Mouse (Mus musculus) thymus, adult 2 months (tissue): ENCODE measurements around the gene Prkcz. TPM values are rescaled to one million over a fixed set of nuclear protein-coding genes. Genes with fewer than 3 reads are reported as not detected.

Experiments used
- DNase-seq: peaks from one replicate; pipeline ENCODE4 v3.0.0; 2021
- H3K27ac ChIP-seq: fragments of 200-500 bp; 2 replicates; pipeline ENCODE4 v1.5.1; 2012; ENCODE audit warnings: low read length, control low read depth; ENCODE audit not compliant: control insufficient read depth, insufficient read depth
- H3K27me3 ChIP-seq: fragments of 200-500 bp; 2 replicates; pipeline ENCODE4 v1.6.1; 2012; ENCODE audit warnings: mild to moderate bottlenecking, low read length, moderate library complexity, mixed read lengths; ENCODE audit not compliant: control insufficient read depth, insufficient read depth
- H3K36me3 ChIP-seq: fragments of 200-500 bp; 2 replicates; pipeline ENCODE4 v1.6.1; 2012; ENCODE audit warnings: mild to moderate bottlenecking, low read length, moderate library complexity; ENCODE audit not compliant: control insufficient read depth, insufficient read depth
- H3K4me1 ChIP-seq: fragments of 200-500 bp; replicated peaks from 2 replicates; pipeline ENCODE4 v1.6.1; 2012; ENCODE audit warnings: low read length; ENCODE audit not compliant: control insufficient read depth, insufficient read depth
- H3K4me3 ChIP-seq: fragments of 200-500 bp; 2 replicates; pipeline ENCODE4 v1.5.1; 2012; ENCODE audit warnings: mild to moderate bottlenecking, low read length, control low read depth, moderate library complexity; ENCODE audit not compliant: control insufficient read depth, insufficient read depth
- CTCF ChIP-seq: fragments of 200-500 bp; IDR thresholded peaks from 2 replicates; pipeline ENCODE4 v1.5.1; 2012; ENCODE audit warnings: mild to moderate bottlenecking, control low read depth, low read length, moderate library complexity, borderline replicate concordance; ENCODE audit not compliant: control insufficient read depth, poor library complexity, insufficient read depth; ENCODE audit errors: extremely low read depth
- POLR2A ChIP-seq: fragments of 200-500 bp; IDR thresholded peaks from 2 replicates; pipeline ENCODE4 v1.6.1; 2012; ENCODE audit warnings: mild to moderate bottlenecking, low read length, control low read depth, moderate library complexity; ENCODE audit not compliant: control insufficient read depth, poor library complexity, insufficient read depth; ENCODE audit errors: extremely low read depth
- WGBS: fragments of 180-500 bp; shearing (Covaris S2); methylation state at CpG from one replicate; pipeline ENCODE4 v1.1.7; 2018; 5-methylcytosine and 5-hydroxymethylcytosine counted together
- polyA plus RNA-seq: library from polyadenylated mRNA; depleted of rRNA; stranded (reverse); fragments of >200 nt; gene quantifications from 2 replicates; pipeline ENCODE4 v1.2.3, GENCODE M21; 2012; rRNA removed

Gene Prkcz
- polyA plus RNA-seq, 1 experiment = 8.5 TPM

- WGBS = 86% methylated on average over 12 of the region's 12 CpGs
Measured at GRCm38 (mm10) chr4:155215773-155216630, 145.2 kb downstream of the Prkcz start.

GRCm38 (mm10) chr4:155215203-155215602 is 146.0 kb downstream of the Prkcz start:
- TF ChIP-seq POLR2A (no peak), CTCF (no peak)
- Histone ChIP-seq H3K4me3 (no peak overlapping the region), H3K36me3 (no peaks in the 10 kb centered on the region), H3K27me3 (no peaks in the 10 kb centered on the region), H3K27ac (no peak overlapping the region), H3K4me1 (peaks cover 74% of the 10 kb centered on the region)
- WGBS = 92% methylated on average over 9 of the region's 9 CpGs
- DNase-seq = no peak

More at GRCm38 (mm10) chr4:155215773-155216630, 145.2 kb downstream of the Prkcz start:
- no peaks in the 10 kb centered on the region for H3K36me3 ChIP-seq
- H3K4me1 ChIP-seq = peaks cover 73% of the 10 kb centered on the region
- no peak overlapping the region for H3K4me3 ChIP-seq
- DNase-seq = no peak
- no peak overlapping the region for H3K27ac ChIP-seq
- H3K27me3 ChIP-seq = no peaks in the 10 kb centered on the region
- TF ChIP-seq CTCF (no peak), POLR2A (no peak)

DNA sequence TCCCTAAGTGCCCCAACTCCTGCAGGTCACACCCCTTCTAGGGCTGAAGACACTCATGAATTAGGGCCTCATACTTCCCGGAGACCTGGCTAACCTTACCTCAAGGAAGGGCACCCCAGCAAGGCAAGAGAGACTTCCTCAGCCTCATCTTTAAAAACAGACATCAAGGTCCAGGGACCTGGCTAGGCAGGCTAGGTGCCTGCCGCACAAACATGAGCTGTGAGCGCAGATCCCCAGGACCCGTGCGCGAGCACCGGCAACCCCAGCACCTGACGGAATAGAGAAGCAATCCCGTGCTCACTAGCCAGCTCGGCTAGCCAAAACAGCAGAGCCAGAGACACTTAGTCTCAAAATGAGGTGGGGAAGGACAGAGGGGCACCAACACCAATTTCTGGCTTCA is 146.4 kb downstream of the Prkcz start:
- H3K4me3 ChIP-seq = no peak overlapping the region
- 95% methylated on average over 10 of the region's 10 CpGs for WGBS
- TF ChIP-seq CTCF = no peak
- no peak for TF ChIP-seq POLR2A
- H3K4me1 ChIP-seq = peaks cover 73% of the 10 kb centered on the region
- H3K36me3 ChIP-seq = no peaks in the 10 kb centered on the region
- H3K27ac ChIP-seq = no peak overlapping the region
- DNase-seq = no peak
- no peaks in the 10 kb centered on the region for H3K27me3 ChIP-seq

DNA sequence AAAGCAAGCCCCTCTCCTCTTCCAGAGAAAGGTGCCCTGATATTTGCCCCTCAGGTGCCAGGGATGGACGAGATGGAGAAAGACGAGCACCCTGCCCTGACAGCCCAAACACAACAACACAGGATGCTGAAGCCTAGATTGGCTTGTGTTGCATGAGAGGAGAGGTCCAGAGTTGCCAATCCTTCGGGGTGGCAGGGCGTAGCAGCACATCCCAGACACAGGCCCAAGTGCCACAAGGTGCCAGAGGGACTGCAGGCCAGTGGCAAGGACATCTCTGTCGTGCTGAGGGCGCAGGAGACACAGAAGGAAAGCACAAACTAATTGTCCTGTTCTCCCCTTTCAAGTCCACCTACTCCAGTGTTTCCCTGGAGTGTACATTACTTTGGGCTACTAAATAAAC is 147.0 kb downstream of the Prkcz start:
- Histone ChIP-seq H3K27ac (no peak overlapping the region), H3K27me3 (no peaks in the 10 kb centered on the region), H3K4me3 (no peak overlapping the region), H3K36me3 (no peaks in the 10 kb centered on the region), H3K4me1 (peaks cover 73% of the 10 kb centered on the region)
- 93% methylated on average over 6 of the region's 6 CpGs for WGBS
- DNase-seq = no peak
- TF ChIP-seq CTCF (no peak), POLR2A (no peak)

GRCm38 (mm10) chr4:155213752-155214054 is 147.5 kb downstream of the Prkcz start:
- no peak for DNase-seq
- Histone ChIP-seq H3K36me3 (no peaks in the 10 kb centered on the region), H3K27ac (no peak overlapping the region)

GRCm38 (mm10) chr4:155213052-155213751 is 148.0 kb downstream of the Prkcz start:
- 62% methylated on average over 9 of the region's 9 CpGs for WGBS
- no peak for TF ChIP-seq POLR2A
- no peak for TF ChIP-seq CTCF
- DNase-seq = no peak

More at GRCm38 (mm10) chr4:155213752-155214054, 147.5 kb downstream of the Prkcz start:
- 0 out of 2 replicates have a peak, but pooled peaks have one; percentile 13 for TF ChIP-seq CTCF
- no peak for TF ChIP-seq POLR2A
- Histone ChIP-seq H3K4me1 (peaks cover 73% of the 10 kb centered on the region), H3K4me3 (no peak overlapping the region), H3K27me3 (no peaks in the 10 kb centered on the region)
- WGBS = 88% methylated on average over 6 of the region's 6 CpGs

More at GRCm38 (mm10) chr4:155213052-155213751, 148.0 kb downstream of the Prkcz start:
- Histone ChIP-seq H3K36me3 (no peaks in the 10 kb centered on the region), H3K27me3 (no peaks in the 10 kb centered on the region), H3K4me1 (peaks cover 73% of the 10 kb centered on the region), H3K27ac (no peak overlapping the region), H3K4me3 (no peak overlapping the region)

Other genes with a start within 250 kb of the Prkcz start
- 70.5 and 79.5 TPM in 2 replicates for gene Ski, start 138.8 kb downstream of the Prkcz start, polyA plus RNA-seq
- 85.7 and 91.3 TPM in 2 replicates for gene Faap20, start 111.6 kb downstream of the Prkcz start, polyA plus RNA-seq
- gene Gabrd, start 36.8 kb upstream of the Prkcz start, polyA plus RNA-seq = 1.0 and 1.2 TPM in 2 replicates
- gene Cfap74, start 47.8 kb upstream of the Prkcz start, polyA plus RNA-seq = 18.3 and 23.1 TPM in 2 replicates
- gene Tmem52, start 107.8 kb upstream of the Prkcz start, polyA plus RNA-seq = 0.62 and 2.1 TPM in 2 replicates
- 850 and 885 TPM in 2 replicates for gene Gnb1, start 130.0 kb upstream of the Prkcz start, polyA plus RNA-seq
- gene Nadk, start 201.0 kb upstream of the Prkcz start, polyA plus RNA-seq = 129 TPM in 2 replicates
- 17.1 and 19.1 TPM in 2 replicates for gene Slc35e2, start 240.1 kb upstream of the Prkcz start, polyA plus RNA-seq